Mouse (Mus musculus): Measurements from ENCODE around the gene Ubash3a. TPM values are rescaled to one million over a fixed set of nuclear protein-coding genes. Genes with fewer than 3 reads are reported as not detected.

Ubash3a gene
- polyA plus RNA-seq, 1 experiment from 2014 or later = 0.38 TPM

- no peak for DNase-seq (ENCODE audit: low spot score)
- H3K9me3 ChIP-seq (ENCODE audit: low read length) = no peaks in the 10 kb centered on the region
Observed at GRCm38 (mm10) chr17:31286492-31286891, 78.8 kb downstream of the Ubash3a start, which contains the start of gene Slc37a1. Gene Slc37a1, plus strand, starts transcription at chr17:31286792.

GRCm38 (mm10) chr17:31287216-31287615 is 79.5 kb downstream of the Ubash3a start:
- Histone ChIP-seq H3K9me3 (ENCODE audit: low read length) (no peaks in the 10 kb centered on the region), H3K36me3 (ENCODE audit: insufficient read depth, low read length) (no peaks in the 10 kb centered on the region), H3K4me1 (ENCODE audit: insufficient read depth, low read depth, low read length) (no peaks in the 10 kb centered on the region), H3K27ac (ENCODE audit: low read length) (no peak overlapping the region), H3K4me2 (replicated peaks; ENCODE audit: low read depth, low read length) (no peak overlapping the region), H3K4me3 (ENCODE audit: low read depth, low read length) (no peak overlapping the region), H3K9ac (replicated peaks; ENCODE audit: low read depth) (no peak overlapping the region), H3K27me3 (replicated peaks; ENCODE audit: insufficient read depth, low read length) (no peaks in the 10 kb centered on the region)
- ATAC-seq (no peak), DNase-seq (ENCODE audit: low spot score) (no peak)
- TF ChIP-seq EP300 (IDR thresholded peaks at IDR 0.05) = no peak
- no peak for TF ChIP-seq CTCF (IDR thresholded peaks at IDR 0.05)
- WGBS = 84% methylated on average over 3 of the region's 3 CpGs

More at GRCm38 (mm10) chr17:31286492-31286891, 78.8 kb downstream of the Ubash3a start, which contains the start of gene Slc37a1:
- no peak within 1 kb of the TSS for H3K4me3 ChIP-seq (ENCODE audit: low read depth, low read length)
- WGBS = 100% methylated on average over 1 of the region's 1 CpGs
- no peaks in the 10 kb centered on the region for H3K4me1 ChIP-seq (ENCODE audit: insufficient read depth, low read depth, low read length)
- H3K27ac ChIP-seq (ENCODE audit: low read length) = no peak within 1 kb of the TSS
- H3K4me2 ChIP-seq (replicated peaks; ENCODE audit: low read depth, low read length) = no peak within 1 kb of the TSS
- H3K9ac ChIP-seq (replicated peaks; ENCODE audit: low read depth) = no peak within 1 kb of the TSS
- TF ChIP-seq EP300 (IDR thresholded peaks at IDR 0.05) (no peak), CTCF (IDR thresholded peaks at IDR 0.05) (no peak)
- H3K27me3 ChIP-seq (replicated peaks; ENCODE audit: insufficient read depth, low read length) = no peaks in the 10 kb centered on the region
- no peaks in the 10 kb centered on the region for H3K36me3 ChIP-seq (ENCODE audit: insufficient read depth, low read length)
- no peak for ATAC-seq

GRCm38 (mm10) chr17:31288999-31289726 is 81.5 kb downstream of the Ubash3a start:
- ATAC-seq = no peak
- 61% methylated on average over 7 of the region's 7 CpGs for WGBS
- Histone ChIP-seq H3K27ac (ENCODE audit: low read length) (no peak overlapping the region), H3K36me3 (ENCODE audit: insufficient read depth, low read length) (no peaks in the 10 kb centered on the region), H3K9ac (replicated peaks; ENCODE audit: low read depth) (no peak overlapping the region), H3K27me3 (replicated peaks; ENCODE audit: insufficient read depth, low read length) (no peaks in the 10 kb centered on the region), H3K9me3 (ENCODE audit: low read length) (no peaks in the 10 kb centered on the region), H3K4me1 (ENCODE audit: insufficient read depth, low read depth, low read length) (no peaks in the 10 kb centered on the region), H3K4me2 (replicated peaks; ENCODE audit: low read depth, low read length) (no peak overlapping the region), H3K4me3 (ENCODE audit: low read depth, low read length) (no peak overlapping the region)
- TF ChIP-seq EP300 (IDR thresholded peaks at IDR 0.05) (no peak), CTCF (IDR thresholded peaks at IDR 0.05) (no peak)
- DNase-seq (ENCODE audit: low spot score) = no peak

- Histone ChIP-seq H3K36me3 (ENCODE audit: insufficient read depth, low read length) (no peaks in the 10 kb centered on the region), H3K9me3 (ENCODE audit: low read length) (no peaks in the 10 kb centered on the region), H3K4me1 (ENCODE audit: insufficient read depth, low read depth, low read length) (peaks cover 3% of the 10 kb centered on the region; the same call in 1 of the 2 replicates), H3K4me2 (replicated peaks; ENCODE audit: low read depth, low read length) (no peak overlapping the region), H3K4me3 (ENCODE audit: low read depth, low read length) (no peak overlapping the region), H3K27me3 (replicated peaks; ENCODE audit: insufficient read depth, low read length) (no peaks in the 10 kb centered on the region), H3K9ac (replicated peaks; ENCODE audit: low read depth) (no peak overlapping the region), H3K27ac (ENCODE audit: low read length) (no peak overlapping the region)
- peak; percentile 61 for DNase-seq (ENCODE audit: low spot score)
- TF ChIP-seq CTCF (IDR thresholded peaks at IDR 0.05) = no peak
- no peak for TF ChIP-seq EP300 (IDR thresholded peaks at IDR 0.05)
- ATAC-seq = peak; percentile 20
Observed at GRCm38 (mm10) chr17:31290311-31290710, 82.6 kb downstream of the Ubash3a start.

- Histone ChIP-seq H3K4me2 (replicated peaks; ENCODE audit: low read depth, low read length) (no peak overlapping the region), H3K9me3 (ENCODE audit: low read length) (no peaks in the 10 kb centered on the region), H3K27ac (ENCODE audit: low read length) (no peak overlapping the region), H3K4me1 (ENCODE audit: insufficient read depth, low read depth, low read length) (peaks cover 8% of the 10 kb centered on the region; the same call in 1 of the 2 replicates), H3K4me3 (ENCODE audit: low read depth, low read length) (no peak overlapping the region), H3K36me3 (ENCODE audit: insufficient read depth, low read length) (no peaks in the 10 kb centered on the region), H3K27me3 (replicated peaks; ENCODE audit: insufficient read depth, low read length) (no peaks in the 10 kb centered on the region), H3K9ac (replicated peaks; ENCODE audit: low read depth) (no peak overlapping the region)
- TF ChIP-seq EP300 (IDR thresholded peaks at IDR 0.05) (no peak), CTCF (IDR thresholded peaks at IDR 0.05) (no peak)
- ATAC-seq = no peak
- WGBS = 49% methylated on average over 6 of the region's 6 CpGs
- DNase-seq (ENCODE audit: low spot score) = peak; percentile 40
Observed at GRCm38 (mm10) chr17:31290859-31291258, 83.2 kb downstream of the Ubash3a start.

GRCm38 (mm10) chr17:31294363-31295214 is 86.9 kb downstream of the Ubash3a start:
- Histone ChIP-seq H3K4me2 (replicated peaks; ENCODE audit: low read depth, low read length) (peak overlapping the region; percentile 98), H3K27ac (ENCODE audit: low read length) (peak overlapping the region; percentile 94), H3K27me3 (replicated peaks; ENCODE audit: insufficient read depth, low read length) (no peaks in the 10 kb centered on the region), H3K4me3 (ENCODE audit: low read depth, low read length) (0 out of 2 replicates have a peak overlapping the region, but pooled peaks have one; percentile 67), H3K9ac (replicated peaks; ENCODE audit: low read depth) (no peak overlapping the region), H3K4me1 (ENCODE audit: insufficient read depth, low read depth, low read length) (peaks cover 8% of the 10 kb centered on the region; the same call in 1 of the 2 replicates), H3K36me3 (ENCODE audit: insufficient read depth, low read length) (no peaks in the 10 kb centered on the region), H3K9me3 (ENCODE audit: low read length) (no peaks in the 10 kb centered on the region)
- TF ChIP-seq CTCF (IDR thresholded peaks at IDR 0.05) = peak; percentile 57
- TF ChIP-seq EP300 (IDR thresholded peaks at IDR 0.05) = no peak
- WGBS = 63% methylated on average over 15 of the region's 15 CpGs
- ATAC-seq (peak; percentile 37), DNase-seq (ENCODE audit: low spot score) (peak; percentile 76)
